Mouse (Mus musculus): Measurements from ENCODE around the gene Gm21149.
"Not testable (repeated sequence)": the region's sequence is repeated elsewhere in the genome, so short reads cannot be mapped to it uniquely, and the experiment has no call there.

Gene Gm21149

GRCm38 (mm10) chr5:15461613-15462012 lies 14.7 kb downstream of the Gm21149 start:
- DNase-seq (ENCODE audit: low spot score), result not testable (repeated sequence)

- not testable (repeated sequence) for DNase-seq (ENCODE audit: low spot score)
These were observed 18.3 kb downstream of the Gm21149 start for GRCm38 (mm10) chr5:15457865-15458571.

Data from layer of hippocampus, adult 11-12 months (tissue).